Mouse (Mus musculus) bone marrow macrophage, adult 2 months (primary cell): Measurements from ENCODE around the gene Mrgpra2b. TPM values are rescaled to one million over a fixed set of nuclear protein-coding genes. Genes with fewer than 3 reads are reported as not detected.

Experiments
- polyA plus RNA-seq: library from polyadenylated mRNA; stranded (reverse); fragments of >200 nt; gene quantifications from 2 replicates; pipeline ENCODE4 v1.2.4, GENCODE M21; 2012; ENCODE audit not compliant: missing spikeins, insufficient read depth, insufficient read length

Gene Mrgpra2b
- polyA plus RNA-seq, 1 experiment: not detected

Other genes with a start within 250 kb of the Mrgpra2b start
- gene Mrgpra1, start 174.6 kb downstream of the Mrgpra2b start, polyA plus RNA-seq: not detected in 2 replicates
- gene Mrgpra2a, start 76.7 kb downstream of the Mrgpra2b start, polyA plus RNA-seq: not detected in 2 replicates
- not detected in 2 replicates for gene Mrgpra3, start 72.5 kb upstream of the Mrgpra2b start, polyA plus RNA-seq